Mouse (Mus musculus) midbrain, embryonic 11.5 days (tissue): ENCODE measurements around the gene Fyb. TPM values are rescaled to one million over a fixed set of nuclear protein-coding genes. Genes with fewer than 3 reads are reported as not detected.

Experiments
- ATAC-seq: fragments of 200-750 bp; cut with Nextera tagmentation; 2 replicates; pipeline ENCODE4 v1.8.0; 2017; ENCODE audit warnings: moderate TSS enrichment, moderate library complexity; ENCODE audit not compliant: low FRiP score
- DNase-seq: peaks from one replicate; pipeline ENCODE4 v3.0.0; 2015; ENCODE audit warnings: low spot score; ENCODE audit errors: missing footprints
- H3K27ac ChIP-seq: fragments of 300-500 bp; sonication (generic); 2 replicates; pipeline ENCODE4 v1.5.1; 2014; ENCODE audit warnings: low read depth, low read length
- H3K27me3 ChIP-seq: fragments of 300-500 bp; sonication (generic); 2 replicates; pipeline ENCODE4 v1.6.1; 2014; ENCODE audit warnings: mild to moderate bottlenecking, low read length, moderate library complexity, mixed read lengths; ENCODE audit not compliant: control insufficient read depth, insufficient read depth
- H3K36me3 ChIP-seq: fragments of 300-500 bp; sonication (generic); 2 replicates; pipeline ENCODE4 v1.6.1; 2014; ENCODE audit warnings: mild to moderate bottlenecking, low read length, moderate library complexity, mixed read lengths; ENCODE audit not compliant: control insufficient read depth, insufficient read depth
- H3K4me1 ChIP-seq: fragments of 300-500 bp; sonication (generic); 2 replicates; pipeline ENCODE4 v1.6.1; 2014; ENCODE audit warnings: low read length; ENCODE audit not compliant: control insufficient read depth, insufficient read depth
- H3K4me2 ChIP-seq: fragments of 300-500 bp; sonication (generic); 2 replicates; pipeline ENCODE4 v1.6.1; 2014; ENCODE audit warnings: mild to moderate bottlenecking, moderate library complexity
- H3K4me3 ChIP-seq: fragments of 300-500 bp; sonication (generic); 2 replicates; pipeline ENCODE4 v1.5.1; 2014; ENCODE audit warnings: low read depth, low read length
- H3K9ac ChIP-seq: fragments of 300-500 bp; sonication (generic); 2 replicates; pipeline ENCODE4 v1.6.1; 2014; ENCODE audit warnings: low read length
- H3K9me3 ChIP-seq: fragments of 300-500 bp; sonication (generic); 2 replicates; pipeline ENCODE4 v1.6.1; 2016; ENCODE audit warnings: low read length; ENCODE audit not compliant: control insufficient read depth
- WGBS: fragments of 180-500 bp; shearing (Covaris S2); extraction: QIAGEN DNeasy Blood & Tissue Kit; methylation state at CpG from one replicate; pipeline ENCODE4 v1.1.7; 2014; 5-methylcytosine and 5-hydroxymethylcytosine counted together
- polyA plus RNA-seq: library from polyadenylated mRNA; unstranded; fragments of >200 nt; fragmentation: Nextera tagmentation; extraction: Ambion mirVana; gene quantifications from 2 replicates; pipeline ENCODE4 v1.2.1, GENCODE M21; 2014

Fyb gene
- polyA plus RNA-seq, 1 experiment from 2014 or later, result 3.6 TPM

GRCm38 (mm10) chr15:6624365-6625182 lies 101.9 kb downstream of the Fyb start:
- DNase-seq (peak; percentile 88), ATAC-seq (peak; percentile 72)
- H3K9ac ChIP-seq, result peak overlapping the region; percentile 54
- no peaks in the 10 kb centered on the region for H3K27me3 ChIP-seq
- peak overlapping the region; percentile 53 for H3K4me2 ChIP-seq
- no peaks in the 10 kb centered on the region for H3K9me3 ChIP-seq
- H3K27ac ChIP-seq, result no peak overlapping the region
- WGBS, result 12% methylated on average over 18 of the region's 18 CpGs
- no peaks in the 10 kb centered on the region for H3K36me3 ChIP-seq
- H3K4me3 ChIP-seq, result peak overlapping the region; percentile 24
- peaks cover 3% of the 10 kb centered on the region; the same call in 1 of the 2 replicates for H3K4me1 ChIP-seq

- Histone ChIP-seq H3K27ac (no peak overlapping the region), H3K9ac (no peak overlapping the region), H3K4me1 (peaks cover 3% of the 10 kb centered on the region; the same call in 1 of the 2 replicates), H3K4me2 (no peak overlapping the region), H3K27me3 (no peaks in the 10 kb centered on the region), H3K4me3 (no peak overlapping the region), H3K9me3 (no peaks in the 10 kb centered on the region), H3K36me3 (no peaks in the 10 kb centered on the region)
- DNase-seq (peak; percentile 95), ATAC-seq (peak; percentile 36)
- 5% methylated on average over 6 of the region's 6 CpGs for WGBS
Measured at GRCm38 (mm10) chr15:6625607-6626033, 103.0 kb downstream of the Fyb start.

GRCm38 (mm10) chr15:6626123-6626522 lies 103.5 kb downstream of the Fyb start:
- 80% methylated on average over 5 of the region's 5 CpGs for WGBS
- H3K9me3 ChIP-seq, result no peaks in the 10 kb centered on the region
- no peaks in the 10 kb centered on the region for H3K27me3 ChIP-seq
- H3K27ac ChIP-seq, result no peak overlapping the region
- H3K36me3 ChIP-seq, result no peaks in the 10 kb centered on the region
- no peak overlapping the region for H3K4me2 ChIP-seq
- peak; percentile 79 for DNase-seq
- peaks cover 3% of the 10 kb centered on the region; the same call in 1 of the 2 replicates for H3K4me1 ChIP-seq
- no peak overlapping the region for H3K4me3 ChIP-seq
- ATAC-seq, result no peak
- H3K9ac ChIP-seq, result no peak overlapping the region

- ATAC-seq (no peak), DNase-seq (no peak)
- WGBS, result 92% methylated on average over 5 of the region's 6 CpGs
Measured at GRCm38 (mm10) chr15:6628431-6629077, 105.9 kb downstream of the Fyb start.

GRCm38 (mm10) chr15:6629174-6629573 lies 106.5 kb downstream of the Fyb start:
- Histone ChIP-seq H3K4me1 (peaks cover 3% of the 10 kb centered on the region; the same call in 1 of the 2 replicates), H3K4me2 (no peak overlapping the region), H3K36me3 (no peaks in the 10 kb centered on the region), H3K4me3 (no peak overlapping the region), H3K9me3 (no peaks in the 10 kb centered on the region), H3K27ac (no peak overlapping the region), H3K27me3 (no peaks in the 10 kb centered on the region), H3K9ac (no peak overlapping the region)
- no peak for DNase-seq
- WGBS, result 81% methylated on average over 4 of the region's 4 CpGs
- no peak for ATAC-seq

More at GRCm38 (mm10) chr15:6628431-6629077, 105.9 kb downstream of the Fyb start:
- Histone ChIP-seq H3K27me3 (no peaks in the 10 kb centered on the region), H3K9me3 (no peaks in the 10 kb centered on the region), H3K4me1 (peaks cover 3% of the 10 kb centered on the region; the same call in 1 of the 2 replicates), H3K4me2 (no peak overlapping the region), H3K27ac (no peak overlapping the region), H3K4me3 (no peak overlapping the region), H3K36me3 (no peaks in the 10 kb centered on the region), H3K9ac (no peak overlapping the region)

GRCm38 (mm10) chr15:6635405-6635804 lies 112.8 kb downstream of the Fyb start:
- Histone ChIP-seq H3K4me3 (no peak overlapping the region), H3K9ac (no peak overlapping the region), H3K27me3 (no peaks in the 10 kb centered on the region), H3K4me2 (no peak overlapping the region), H3K9me3 (no peaks in the 10 kb centered on the region), H3K27ac (no peak overlapping the region), H3K4me1 (no peaks in the 10 kb centered on the region), H3K36me3 (no peaks in the 10 kb centered on the region)
- DNase-seq (no peak), ATAC-seq (no peak)
- 65% methylated on average over 3 of the region's 3 CpGs for WGBS

GRCm38 (mm10) chr15:6642223-6642622 lies 119.6 kb downstream of the Fyb start:
- Histone ChIP-seq H3K4me2 (no peak overlapping the region), H3K27me3 (no peaks in the 10 kb centered on the region), H3K4me1 (no peaks in the 10 kb centered on the region), H3K27ac (no peak overlapping the region), H3K4me3 (no peak overlapping the region), H3K36me3 (no peaks in the 10 kb centered on the region), H3K9me3 (no peaks in the 10 kb centered on the region), H3K9ac (no peak overlapping the region)
- DNase-seq (no peak), ATAC-seq (no peak)
- 85% methylated on average over 5 of the region's 5 CpGs for WGBS

- Histone ChIP-seq H3K36me3 (no peaks in the 10 kb centered on the region), H3K4me3 (no peak overlapping the region), H3K9me3 (no peaks in the 10 kb centered on the region), H3K9ac (no peak overlapping the region), H3K27ac (no peak overlapping the region), H3K27me3 (no peaks in the 10 kb centered on the region), H3K4me1 (no peaks in the 10 kb centered on the region), H3K4me2 (no peak overlapping the region)
- DNase-seq, result no peak
- ATAC-seq, result no peak
- WGBS, result 89% methylated on average over 3 of the region's 3 CpGs
Measured at GRCm38 (mm10) chr15:6645498-6645897, 122.8 kb downstream of the Fyb start.

- H3K27ac ChIP-seq, result no peak overlapping the region
- no peaks in the 10 kb centered on the region for H3K27me3 ChIP-seq
- no peaks in the 10 kb centered on the region for H3K36me3 ChIP-seq
- no peaks in the 10 kb centered on the region for H3K9me3 ChIP-seq
- 84% methylated on average over 1 of the region's 1 CpGs for WGBS
- no peak for DNase-seq
- ATAC-seq, result no peak
- H3K4me1 ChIP-seq, result no peaks in the 10 kb centered on the region
- H3K9ac ChIP-seq, result no peak overlapping the region
- H3K4me3 ChIP-seq, result no peak overlapping the region
- no peak overlapping the region for H3K4me2 ChIP-seq
Measured at GRCm38 (mm10) chr15:6647066-6647465, 124.4 kb downstream of the Fyb start.
